Mouse (Mus musculus): ENCODE measurements around the gene Babam2.

Gene Babam2

DNA sequence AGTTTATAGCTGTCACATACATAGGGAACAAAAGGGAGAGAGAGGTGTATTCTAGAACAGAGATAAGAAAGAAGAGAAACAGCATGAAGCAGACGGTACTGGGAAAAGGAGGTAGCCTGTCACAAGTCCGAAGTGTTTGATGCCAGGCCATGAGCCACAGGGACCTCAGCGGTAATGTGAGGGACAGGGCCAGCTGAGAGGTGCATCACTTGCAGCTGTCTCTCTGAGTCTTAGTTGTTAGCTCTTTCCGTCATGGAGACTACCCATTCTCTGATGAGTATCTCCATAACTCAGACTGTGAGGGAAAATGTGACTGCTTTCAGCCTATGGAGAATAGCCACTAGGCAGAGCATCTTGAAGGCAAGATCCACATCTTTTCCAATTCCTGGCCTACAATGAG, 253.0 kb downstream of the Babam2 start:
- peak; percentile 25 for DNase-seq

DNA sequence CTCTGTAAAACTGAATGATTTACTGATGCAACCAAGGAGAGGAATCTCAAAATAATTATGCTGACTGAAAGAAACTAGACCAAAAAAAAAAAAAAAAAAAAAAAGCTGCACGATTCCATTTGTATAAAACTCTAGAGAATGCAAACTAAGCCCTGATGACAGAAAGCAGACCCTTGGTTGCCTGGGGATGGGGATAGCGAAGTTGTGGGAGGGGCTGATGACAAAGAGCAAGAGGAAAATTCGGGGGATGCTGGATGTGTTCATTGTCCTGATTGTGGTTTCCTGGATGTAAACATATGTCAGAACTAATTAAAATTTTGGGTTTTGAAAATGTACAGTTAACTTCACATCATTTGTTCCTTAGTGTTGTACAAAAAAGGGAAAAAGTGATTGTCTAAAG, 257.7 kb downstream of the Babam2 start:
- DNase-seq, result no peak

DNA sequence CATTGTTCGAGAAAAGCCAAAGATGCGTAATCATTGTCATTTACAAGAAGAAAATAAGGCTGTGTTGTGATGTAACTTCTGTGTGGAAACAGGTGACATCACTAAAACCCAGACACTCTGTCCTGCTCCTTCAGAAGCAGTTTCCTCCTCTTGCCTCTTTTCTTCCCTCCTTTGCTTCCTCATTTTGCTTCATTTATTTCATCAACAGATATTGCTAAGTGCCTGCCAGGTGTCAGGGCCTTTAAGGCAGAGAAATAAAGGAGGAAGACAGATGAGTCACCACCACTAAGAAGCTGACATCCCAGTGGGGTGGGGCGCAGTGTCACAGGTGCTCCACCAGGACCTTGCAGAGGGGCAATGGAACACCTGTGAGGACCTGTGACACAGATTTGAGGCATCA, 258.9 kb downstream of the Babam2 start:
- DNase-seq, result no peak

- DNase-seq, result peak; percentile 87
Observed at GRCm38 (mm10) chr5:31959886-31960285, 262.4 kb downstream of the Babam2 start.

GRCm38 (mm10) chr5:31961423-31961822, 263.9 kb downstream of the Babam2 start:
- DNase-seq, result no peak

GRCm38 (mm10) chr5:31962346-31962745, 264.9 kb downstream of the Babam2 start:
- peak; percentile 56 for DNase-seq

DNA sequence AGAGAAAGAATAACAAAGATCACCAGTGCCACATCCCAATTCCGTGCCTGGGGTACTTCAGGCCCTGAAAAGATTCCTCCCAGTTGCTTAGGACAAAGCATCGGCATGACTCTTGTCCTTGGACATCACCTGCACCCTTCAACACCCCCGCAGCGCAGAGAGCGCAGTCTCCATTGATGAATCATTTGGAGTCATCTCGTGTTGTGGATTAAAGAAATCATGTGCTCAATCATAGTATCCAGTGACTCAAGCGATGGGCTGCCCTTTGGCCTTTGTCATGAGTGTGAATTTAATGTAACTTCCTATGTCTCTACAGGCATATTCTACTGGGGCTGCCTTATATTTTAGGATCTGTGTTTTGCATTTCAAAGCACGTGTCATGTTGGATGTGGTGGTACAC, 265.9 kb downstream of the Babam2 start:
- DNase-seq, result no peak

DNA sequence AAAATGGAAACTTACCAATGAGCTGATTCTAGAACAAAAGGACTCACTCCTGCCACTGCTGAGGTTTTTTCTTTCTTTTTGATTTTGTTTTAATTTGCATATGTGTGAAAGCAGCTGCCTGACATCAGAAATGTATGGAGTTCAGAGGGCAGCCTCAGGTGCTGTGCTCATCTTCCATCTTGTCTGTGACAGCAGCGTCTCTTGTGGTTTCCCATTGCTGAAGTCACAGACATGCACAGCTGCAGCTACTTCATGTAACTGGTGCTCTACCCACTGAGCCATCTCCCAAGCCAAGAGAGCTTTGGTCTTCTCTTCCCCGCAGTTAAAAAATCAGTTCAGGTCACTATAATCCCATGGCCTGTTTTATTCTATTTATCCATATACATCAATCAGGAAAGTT, 266.4 kb downstream of the Babam2 start:
- DNase-seq, result no peak

DNA sequence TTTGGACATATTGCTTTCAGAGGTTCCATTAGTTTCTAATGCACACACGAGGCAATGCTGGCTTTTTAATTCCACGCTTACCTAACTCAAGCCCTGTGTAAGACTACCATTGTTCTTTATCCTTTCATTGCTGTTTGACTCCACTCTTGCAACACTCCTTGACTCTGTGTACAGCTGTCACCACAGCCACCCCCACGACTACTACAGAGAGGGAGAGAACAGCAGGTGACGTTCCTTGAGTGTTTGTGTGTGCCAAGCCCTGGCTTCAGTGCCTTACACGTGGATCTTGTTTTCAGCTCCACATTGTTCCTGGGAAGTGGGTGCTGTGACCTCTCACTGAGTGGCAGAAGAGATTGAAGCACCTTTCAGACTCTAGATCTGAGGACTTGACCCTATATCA, 269.3 kb downstream of the Babam2 start:
- peak; percentile 95 for DNase-seq

- DNase-seq, result peak; percentile 90
Observed at GRCm38 (mm10) chr5:31967526-31967925, 270.0 kb downstream of the Babam2 start.

DNA sequence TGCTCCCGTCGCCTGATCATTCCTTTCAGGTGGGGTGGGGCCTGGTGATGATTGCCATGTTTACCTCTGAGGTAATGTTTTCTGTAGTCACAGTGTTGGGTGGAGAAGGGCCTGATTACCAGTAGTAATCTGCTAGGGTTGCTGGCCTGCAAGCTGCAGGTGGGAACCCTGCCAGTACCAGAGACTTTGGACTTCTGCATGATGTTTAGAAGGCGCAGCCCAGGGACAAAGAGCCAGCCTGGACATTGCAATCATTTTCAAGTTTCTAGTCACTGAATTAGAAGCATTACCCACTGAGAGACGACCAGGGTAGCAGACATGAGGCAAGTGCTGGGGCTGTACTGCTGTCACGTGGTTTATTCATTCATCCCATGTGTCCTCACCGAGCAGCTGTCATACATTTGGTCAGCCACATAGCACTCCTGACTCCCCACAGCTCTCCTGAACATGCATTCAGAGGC, 270.6 kb downstream of the Babam2 start:
- peak; percentile 95 for DNase-seq

GRCm38 (mm10) chr5:31972416-31972815, 274.9 kb downstream of the Babam2 start:
- DNase-seq, result peak; percentile 91

DNA sequence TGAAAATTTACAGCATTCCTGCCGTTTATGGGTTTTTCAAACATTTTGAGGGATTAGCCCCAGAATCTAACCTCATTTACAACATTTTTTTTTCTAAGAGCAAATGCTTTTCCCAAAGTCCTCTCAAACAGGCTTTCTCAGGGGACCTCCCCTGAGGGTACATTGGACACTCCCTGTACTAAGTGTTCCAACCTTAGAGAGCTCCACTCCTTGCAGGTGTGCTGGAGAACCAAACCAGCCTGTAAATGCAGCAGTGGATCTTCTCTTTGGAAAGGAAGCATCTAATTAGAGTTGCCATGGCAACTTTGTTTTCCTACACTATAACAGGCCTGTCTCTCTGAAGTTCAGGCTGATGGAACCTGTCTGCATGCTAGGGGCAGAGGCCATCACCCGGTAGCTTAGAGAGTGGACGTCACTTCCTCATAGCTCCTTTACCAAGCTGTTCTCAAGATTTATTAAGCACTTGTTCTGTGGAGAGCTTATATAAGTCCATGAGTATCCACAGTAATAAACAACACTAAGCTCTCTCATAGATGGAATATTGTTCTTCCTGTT, 277.2 kb downstream of the Babam2 start:
- peak; percentile 44 for DNase-seq

- peak; percentile 17 for DNase-seq
Observed at GRCm38 (mm10) chr5:31982061-31982460, 284.6 kb downstream of the Babam2 start.

DNA sequence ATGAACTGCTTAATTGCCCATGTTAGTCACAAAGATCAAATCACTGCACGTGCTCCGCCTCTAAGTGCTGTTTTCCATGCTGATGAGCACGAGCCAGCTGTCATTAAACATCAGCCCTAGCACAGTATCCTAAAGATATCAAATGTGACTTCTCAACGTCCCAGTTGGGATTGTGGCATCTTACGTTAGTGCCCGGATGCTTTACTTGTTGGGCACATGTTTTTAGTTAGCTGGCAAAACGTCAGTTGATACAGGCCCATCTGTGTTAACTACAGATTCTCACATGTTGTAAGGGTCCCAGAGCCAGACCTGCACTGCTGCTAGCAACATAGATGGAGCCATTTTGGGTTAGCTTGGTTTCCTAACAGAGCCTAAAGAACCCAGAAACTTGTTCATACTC, 285.7 kb downstream of the Babam2 start:
- peak; percentile 70 for DNase-seq

DNA sequence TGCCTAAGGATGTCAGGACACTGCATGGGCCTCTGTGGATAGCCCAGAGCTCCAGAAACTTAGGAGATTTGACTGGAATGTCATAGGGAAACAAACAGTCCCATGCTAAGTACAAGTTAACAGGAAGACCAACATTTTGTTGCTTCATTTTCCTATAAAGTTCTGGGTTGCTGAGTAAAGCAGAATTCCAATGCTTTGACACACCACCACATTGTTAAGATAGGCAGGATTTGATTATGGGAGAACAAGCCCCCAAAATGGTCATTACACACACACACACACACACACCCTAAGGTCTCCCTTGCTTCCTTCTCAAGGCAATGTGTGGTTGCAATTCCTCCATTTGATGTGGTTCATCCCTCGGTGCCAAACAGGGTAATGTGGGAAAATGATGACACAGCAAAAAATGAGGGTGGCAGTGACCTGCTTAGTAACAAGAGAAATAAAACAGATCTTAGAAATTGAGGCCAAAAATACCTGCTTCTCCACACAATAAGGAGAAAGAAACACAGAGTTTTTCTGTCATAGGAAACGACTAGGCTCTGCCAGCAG, 286.4 kb downstream of the Babam2 start:
- DNase-seq, result peak; percentile 55

- peak; percentile 90 for DNase-seq
Observed at GRCm38 (mm10) chr5:31984369-31984961, 287.0 kb downstream of the Babam2 start.

GRCm38 (mm10) chr5:31985021-31985420, 287.5 kb downstream of the Babam2 start:
- DNase-seq, result peak; percentile 56

DNA sequence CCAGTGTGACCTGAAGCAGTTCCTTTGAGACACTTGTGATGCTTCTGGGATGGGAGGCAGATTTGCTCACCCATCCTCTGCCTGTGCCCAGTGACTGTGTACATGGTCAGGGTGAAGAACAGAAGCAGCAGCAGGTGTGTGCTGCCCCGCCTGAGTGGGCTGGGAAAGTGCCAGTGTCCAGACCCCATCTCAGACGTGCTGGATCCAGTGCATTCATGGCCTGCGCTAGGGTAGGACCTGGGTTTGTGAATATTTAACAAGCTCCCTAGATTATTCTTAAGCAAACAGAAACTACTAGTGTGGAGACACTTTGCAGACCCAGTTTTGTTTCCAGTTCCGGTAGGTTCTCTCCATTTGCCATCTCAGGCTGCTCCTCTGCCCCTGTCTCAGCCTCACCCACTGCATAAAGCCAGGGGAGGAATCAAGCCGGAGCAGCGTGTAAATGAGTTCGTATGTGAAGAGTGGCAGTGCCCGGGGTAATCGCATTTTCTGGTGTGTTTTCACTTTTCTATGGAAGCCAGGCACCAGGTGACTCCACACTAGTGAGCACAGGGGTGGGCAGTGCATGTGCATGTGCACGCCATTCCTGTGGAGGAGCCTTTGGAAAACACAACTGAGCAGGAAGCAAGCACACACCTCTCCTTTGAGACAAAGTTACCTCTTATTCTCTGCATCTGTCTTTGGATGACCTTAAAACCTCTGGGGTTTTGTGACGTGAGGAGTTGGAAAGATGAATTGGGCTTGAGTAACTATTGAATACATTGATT, 290.2 kb downstream of the Babam2 start:
- DNase-seq, result peak; percentile 74

DNA sequence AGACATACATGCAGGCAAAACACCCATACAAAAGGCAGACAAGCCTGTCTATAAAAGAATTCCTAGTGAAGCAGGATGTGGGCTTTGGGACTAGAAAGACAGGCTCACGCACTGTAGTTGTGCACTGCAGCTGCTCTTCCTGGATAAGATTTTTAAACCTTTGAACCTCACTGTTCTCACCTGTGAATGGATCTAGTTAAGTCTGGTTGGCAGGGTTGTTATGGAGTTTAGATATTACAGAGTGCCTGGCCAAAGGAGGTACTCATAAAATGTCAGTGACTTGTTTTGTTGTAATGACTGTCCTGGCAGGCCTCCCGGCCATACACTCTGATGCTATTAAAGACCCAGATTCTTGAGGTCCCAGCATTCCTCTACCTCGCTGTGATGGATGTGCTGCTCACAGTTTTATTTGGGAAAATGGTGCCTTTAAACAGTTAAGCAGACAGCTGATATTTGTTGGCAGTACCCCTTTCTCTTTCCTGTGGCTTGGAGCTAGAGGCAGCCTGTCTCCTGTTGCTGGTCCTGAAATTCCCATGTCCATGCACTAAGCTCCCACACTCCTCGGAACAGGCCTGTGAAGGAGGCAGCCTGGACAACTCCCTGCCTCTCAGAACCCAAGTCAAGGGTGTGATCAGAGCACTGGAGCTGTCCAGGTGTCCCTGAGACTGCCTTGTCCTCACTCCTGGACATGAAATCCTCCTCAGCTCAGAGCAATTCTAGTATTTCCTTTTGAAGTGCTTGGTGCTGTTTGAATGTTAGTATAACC, 299.9 kb downstream of the Babam2 start:
- DNase-seq, result peak; percentile 34

DNA sequence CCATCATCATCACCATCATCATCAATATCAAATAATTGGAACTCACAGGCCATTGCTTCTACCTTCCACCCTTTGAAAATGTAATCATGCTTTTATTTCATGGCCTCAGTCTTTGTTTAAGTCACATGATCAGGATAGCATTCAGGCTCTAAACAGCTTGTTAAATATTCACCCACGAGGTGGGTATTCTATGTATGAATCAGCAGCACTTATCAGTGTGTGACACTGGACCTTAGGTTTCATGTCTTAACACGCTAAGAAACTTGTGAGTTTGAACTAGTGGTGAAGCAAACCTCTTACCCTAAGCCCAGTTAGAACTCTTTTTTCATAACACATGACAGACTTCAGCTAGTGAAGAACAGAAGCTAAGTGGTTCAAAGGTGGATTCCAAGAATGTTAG, 301.3 kb downstream of the Babam2 start:
- no peak for DNase-seq

- DNase-seq, result peak; percentile 84
Observed at GRCm38 (mm10) chr5:32000076-32000475, 302.6 kb downstream of the Babam2 start.

DNA sequence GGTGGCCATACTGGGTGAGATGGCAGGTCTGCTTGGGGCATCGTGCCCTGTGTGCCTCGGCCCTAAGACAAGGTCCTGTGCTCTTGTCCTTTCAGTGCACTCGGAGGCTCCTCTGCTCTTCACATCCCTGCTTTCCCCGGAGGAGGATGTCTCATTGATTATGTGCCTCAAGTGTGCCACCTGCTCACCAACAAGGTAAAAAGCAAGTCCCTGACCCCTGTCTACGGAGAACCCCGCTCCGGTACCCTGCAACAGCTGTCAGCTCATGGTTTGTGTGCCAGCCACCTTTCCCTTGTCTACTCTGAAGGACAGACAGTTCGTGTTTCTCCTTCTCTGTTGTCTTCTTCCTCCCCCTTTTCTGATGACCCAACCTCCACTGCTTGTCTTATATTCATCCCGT, 303.8 kb downstream of the Babam2 start:
- peak; percentile 86 for DNase-seq
